Comparison of ENCODE assay signal across 10 mouse cellular contexts in genomic region chr2:131044354-131044852, GRCm38 (mm10). TPM values are rescaled to one million over a fixed set of nuclear protein-coding genes. Genes with fewer than 3 reads are reported as not detected.
A peak's percentile ranks its signal among the peaks of the same experiment; 100 is the strongest.
DNase-seq lines count a peak whose midpoint lies in the region; ATAC-seq and TF ChIP-seq lines count a peak whose summit lies in the region.
"Had no signal": no experiment of that assay in that cellular context is flagged by ENCODE, and none has a peak within 500 bp of the region (broad histone marks: within the 10 kb centered on the region; RNA-seq: fewer than 3 reads in every experiment).

No protein-coding gene starts in this region.

- no peak for TF ChIP-seq EP300 in heart, postnatal 0 days (IDR thresholded peaks at IDR 0.05; ENCODE audit: low read depth)
- no peak for TF ChIP-seq EP300 in stomach, postnatal 0 days (optimal IDR thresholded peaks at IDR 0.05)

- WGBS in heart, postnatal 0 days, result 16% methylated on average over 7 of the region's 7 CpGs
- 12% methylated on average over 7 of the region's 7 CpGs for WGBS in midbrain, embryonic 10.5 days
- 13% methylated on average over 7 of the region's 7 CpGs for WGBS in midbrain, embryonic 15.5 days
- WGBS in embryonic facial prominence, embryonic 13.5 days, result 9% methylated on average over 7 of the region's 7 CpGs
- WGBS in stomach, postnatal 0 days, result 5% methylated on average over 7 of the region's 7 CpGs

- peaks cover 19% of the 10 kb centered on the region for H3K4me1 ChIP-seq in heart, postnatal 0 days (ENCODE audit: control insufficient read depth, insufficient read depth)
- H3K4me1 ChIP-seq in midbrain, embryonic 10.5 days, result peaks cover 19% of the 10 kb centered on the region
- H3K4me1 ChIP-seq in midbrain, embryonic 15.5 days, result peaks cover 17% of the 10 kb centered on the region
- H3K4me1 ChIP-seq in embryonic facial prominence, embryonic 13.5 days, result peaks cover 32% of the 10 kb centered on the region
- H3K4me1 ChIP-seq in stomach, postnatal 0 days (replicated peaks; ENCODE audit: control insufficient read depth, insufficient read depth), result peaks cover 13% of the 10 kb centered on the region

- ATAC-seq in heart, postnatal 0 days (ENCODE audit: insufficient read depth, low read depth), result peak; percentile 21; the same call in 1 of the 2 replicates
- no peak for ATAC-seq in midbrain, embryonic 15.5 days (replicated peaks)
- no peak for ATAC-seq in embryonic facial prominence, embryonic 13.5 days (ENCODE audit: insufficient number of reproducible peaks, insufficient read depth, low FRiP score, low TSS enrichment, low read depth)
- no peak for ATAC-seq in stomach, postnatal 0 days (ENCODE audit: low FRiP score, low TSS enrichment)

- H3K27me3 ChIP-seq in heart, postnatal 0 days (ENCODE audit: control insufficient read depth, insufficient read depth, low read length), result peaks cover 39% of the 10 kb centered on the region
- H3K27me3 ChIP-seq in midbrain, embryonic 10.5 days (ENCODE audit: low read depth, poor library complexity, severe bottlenecking), result peaks cover 46% of the 10 kb centered on the region
- peaks cover 33% of the 10 kb centered on the region for H3K27me3 ChIP-seq in midbrain, embryonic 15.5 days (replicated peaks)
- H3K27me3 ChIP-seq in embryonic facial prominence, embryonic 13.5 days, result peaks cover 39% of the 10 kb centered on the region
- peaks cover 3% of the 10 kb centered on the region; the same call in 1 of the 2 replicates for H3K27me3 ChIP-seq in stomach, postnatal 0 days (ENCODE audit: control insufficient read depth, insufficient read depth, low read length)

- no peaks in the 10 kb centered on the region for H3K9me3 ChIP-seq in heart, postnatal 0 days (replicated peaks; ENCODE audit: control insufficient read depth, low read length)
- no peaks in the 10 kb centered on the region for H3K9me3 ChIP-seq in midbrain, embryonic 10.5 days (replicated peaks)
- H3K9me3 ChIP-seq in midbrain, embryonic 15.5 days, result no peaks in the 10 kb centered on the region
- H3K9me3 ChIP-seq in embryonic facial prominence, embryonic 13.5 days, result no peaks in the 10 kb centered on the region
- no peaks in the 10 kb centered on the region for H3K9me3 ChIP-seq in stomach, postnatal 0 days (ENCODE audit: control insufficient read depth, low read length)
- H3K9me3 ChIP-seq: G1E had no signal

- no peak overlapping the region for H3K4me3 ChIP-seq in heart, postnatal 0 days (ENCODE audit: low read depth, low read length)
- H3K4me3 ChIP-seq in midbrain, embryonic 10.5 days, result peak overlapping the region; percentile 34
- H3K4me3 ChIP-seq in midbrain, embryonic 15.5 days, result no peak overlapping the region
- no peak overlapping the region for H3K4me3 ChIP-seq in embryonic facial prominence, embryonic 13.5 days
- H3K4me3 ChIP-seq in stomach, postnatal 0 days (ENCODE audit: low read depth, low read length), result no peak overlapping the region

- H3K27ac ChIP-seq in heart, postnatal 0 days (ENCODE audit: low read depth), result no peak overlapping the region
- H3K27ac ChIP-seq in midbrain, embryonic 10.5 days (replicated peaks), result no peak overlapping the region
- H3K27ac ChIP-seq in midbrain, embryonic 15.5 days, result no peak overlapping the region
- H3K27ac ChIP-seq in embryonic facial prominence, embryonic 13.5 days, result no peak overlapping the region
- peak overlapping the region; percentile 67 for H3K27ac ChIP-seq in stomach, postnatal 0 days (replicated peaks)

- no peak overlapping the region for H3K4me2 ChIP-seq in heart, postnatal 0 days (ENCODE audit: low read depth, low read length)
- no peak overlapping the region; the same call in 1 of the 2 replicates for H3K4me2 ChIP-seq in midbrain, embryonic 15.5 days
- peak overlapping the region; percentile 33; the same call in 1 of the 2 replicates for H3K4me2 ChIP-seq in embryonic facial prominence, embryonic 13.5 days
- peak overlapping the region; percentile 17; the same call in 1 of the 2 replicates for H3K4me2 ChIP-seq in stomach, postnatal 0 days (replicated peaks; ENCODE audit: low read depth)

- H3K9ac ChIP-seq in heart, postnatal 0 days (replicated peaks; ENCODE audit: low read depth, low read length), result no peak overlapping the region
- H3K9ac ChIP-seq in midbrain, embryonic 15.5 days, result no peak overlapping the region
- no peak overlapping the region for H3K9ac ChIP-seq in embryonic facial prominence, embryonic 13.5 days
- H3K9ac ChIP-seq in stomach, postnatal 0 days (ENCODE audit: low read length), result no peak overlapping the region

- intact Hi-C loops in heart, postnatal 25 days (cut with DNase I), result no loop called here

- no peak for DNase-seq in heart, postnatal 0 days (ENCODE audit: low spot score)
- DNase-seq in heart, postnatal 25 days (ENCODE audit: low spot score), result no peak
- DNase-seq in midbrain, embryonic 10.5 days (ENCODE audit: low spot score), result no peak
- DNase-seq in stomach, postnatal 0 days (ENCODE audit: low spot score), result peak; percentile 35
- DNase-seq in gastrocnemius, postnatal 10 days, result no peak
- no peak for DNase-seq in adrenal gland, adult 2 months
- DNase-seq: layer of hippocampus, postnatal 36 days had no signal

- H3K36me3 ChIP-seq in heart, postnatal 0 days (replicated peaks; ENCODE audit: control insufficient read depth, insufficient read depth, low read length), result no peaks in the 10 kb centered on the region
- no peaks in the 10 kb centered on the region for H3K36me3 ChIP-seq in midbrain, embryonic 10.5 days
- H3K36me3 ChIP-seq in midbrain, embryonic 15.5 days (replicated peaks), result no peaks in the 10 kb centered on the region
- no peaks in the 10 kb centered on the region for H3K36me3 ChIP-seq in embryonic facial prominence, embryonic 13.5 days
- no peaks in the 10 kb centered on the region for H3K36me3 ChIP-seq in stomach, postnatal 0 days (ENCODE audit: control insufficient read depth, insufficient read depth, low read length)
- H3K36me3 ChIP-seq: G1E had no signal

- TF ChIP-seq CTCF in heart, postnatal 0 days (IDR thresholded peaks at IDR 0.05; ENCODE audit: low read depth), result peak; percentile 21
- peak; percentile 63 for TF ChIP-seq CTCF in stomach, postnatal 0 days (IDR thresholded peaks at IDR 0.05; ENCODE audit: low read depth)

RNA-seq across cellular contexts. Expression of gene Gfra4, which starts 1.5 kb away (rescaled TPM):
- total RNA-seq in heart, postnatal 0 days (2014; rRNA removed; ENCODE audit: low replicate concordance), result 0.19 and 10.7 TPM in 2 replicates
- polyA plus RNA-seq in heart, postnatal 0 days (2015; fragmentation: Nextera tagmentation; extraction: Ambion mirVana), result 2.2 and 2.9 TPM in 2 replicates
- 1 to 10 TPM; 6.6 to 7.0 TPM for total RNA-seq in heart, postnatal 25 days (2021)
- 3.6 and 3.7 TPM in 2 replicates for polyA plus RNA-seq in midbrain, embryonic 10.5 days (2016; fragmentation: Nextera tagmentation; extraction: Ambion mirVana)
- 39.4 and 43.1 TPM in 2 replicates for polyA plus RNA-seq in midbrain, embryonic 15.5 days (2015; fragmentation: Nextera tagmentation; extraction: Ambion mirVana)
- 35.4 and 42.7 TPM in 2 replicates for polyA plus RNA-seq in embryonic facial prominence, embryonic 13.5 days (2015; fragmentation: Nextera tagmentation; extraction: Ambion mirVana)
- polyA plus RNA-seq in stomach, postnatal 0 days (2015; fragmentation: Nextera tagmentation; extraction: Ambion mirVana), result 10.1 and 10.3 TPM in 2 replicates
- total RNA-seq in gastrocnemius, postnatal 10 days (2021), result 1 to 10 TPM; 4.5 to 8.6 TPM
- 1 to 10 TPM; 5.9 to 6.1 TPM for total RNA-seq in adrenal gland, adult 2 months (2021)
- 30.4 and 56.7 TPM in 2 replicates for polyA plus RNA-seq in adrenal gland, adult 2 months (2012; rRNA removed)
- total RNA-seq: G1E had no signal
- polyA plus RNA-seq: G1E had no signal

RNA-seq across cellular contexts. Expression of gene Adam33, which starts 19.2 kb away (rescaled TPM):
- 9.4 and 10.3 TPM in 2 replicates for total RNA-seq in heart, postnatal 0 days (2014; rRNA removed; ENCODE audit: low replicate concordance)
- 4.8 and 5.2 TPM in 2 replicates for polyA plus RNA-seq in heart, postnatal 0 days (2015; fragmentation: Nextera tagmentation; extraction: Ambion mirVana)
- 1 to 10 TPM in 1 of 2 experiments, under 1 TPM in 1; 0.99 to 2.3 TPM for total RNA-seq in heart, postnatal 25 days (2021)
- polyA plus RNA-seq in midbrain, embryonic 10.5 days (2016; fragmentation: Nextera tagmentation; extraction: Ambion mirVana), result 0.84 and 1.1 TPM in 2 replicates
- 1.3 and 2.1 TPM in 2 replicates for polyA plus RNA-seq in midbrain, embryonic 15.5 days (2015; fragmentation: Nextera tagmentation; extraction: Ambion mirVana)
- 30.0 and 31.9 TPM in 2 replicates for polyA plus RNA-seq in embryonic facial prominence, embryonic 13.5 days (2015; fragmentation: Nextera tagmentation; extraction: Ambion mirVana)
- 8.2 and 8.7 TPM in 2 replicates for polyA plus RNA-seq in stomach, postnatal 0 days (2015; fragmentation: Nextera tagmentation; extraction: Ambion mirVana)
- total RNA-seq in gastrocnemius, postnatal 10 days (2021), result 1 to 10 TPM; 3.7 to 5.9 TPM
- 1 to 10 TPM; 1.6 to 3.4 TPM for total RNA-seq in adrenal gland, adult 2 months (2021)
- 11.5 and 15.5 TPM in 2 replicates for polyA plus RNA-seq in adrenal gland, adult 2 months (2012; rRNA removed)
- polyA plus RNA-seq: G1E had no signal

RNA-seq across cellular contexts. Expression of gene Siglec1, which starts 42.2 kb away (rescaled TPM):
- total RNA-seq in heart, postnatal 0 days (2014; rRNA removed; ENCODE audit: low replicate concordance), result 2.2 and 3.4 TPM in 2 replicates
- polyA plus RNA-seq in heart, postnatal 0 days (2015; fragmentation: Nextera tagmentation; extraction: Ambion mirVana), result 0.20 and 0.27 TPM in 2 replicates
- total RNA-seq in heart, postnatal 25 days (2021), result 1 to 10 TPM; 1.6 to 2.2 TPM
- polyA plus RNA-seq in midbrain, embryonic 10.5 days (2016; fragmentation: Nextera tagmentation; extraction: Ambion mirVana), result 0.12 TPM in 2 replicates
- polyA plus RNA-seq in midbrain, embryonic 15.5 days (2015; fragmentation: Nextera tagmentation; extraction: Ambion mirVana), result 0.27 and 0.59 TPM in 2 replicates
- polyA plus RNA-seq in embryonic facial prominence, embryonic 13.5 days (2015; fragmentation: Nextera tagmentation; extraction: Ambion mirVana), result 0.07 and 0.18 TPM in 2 replicates
- 0.34 and 0.38 TPM in 2 replicates for polyA plus RNA-seq in stomach, postnatal 0 days (2015; fragmentation: Nextera tagmentation; extraction: Ambion mirVana)
- 1 to 10 TPM; 1.2 to 1.4 TPM for total RNA-seq in gastrocnemius, postnatal 10 days (2021)
- total RNA-seq in adrenal gland, adult 2 months (2021), result 1 to 10 TPM; 4.1 to 6.6 TPM
- polyA plus RNA-seq in adrenal gland, adult 2 months (2012; rRNA removed), result 17.9 and 19.8 TPM in 2 replicates
- polyA plus RNA-seq: G1E had no signal

Comparison
In these comparisons a context has a peak if more than half of its experiments do, and no peak if none do; other contexts are left out.
1. H3K4me2 ChIP-seq: peak in embryonic facial prominence, embryonic 13.5 days (single experiment) and stomach, postnatal 0 days (single experiment); none in heart, postnatal 0 days (single experiment) and midbrain, embryonic 15.5 days (single experiment).
2. RNA of gene Siglec1, which starts 42.2 kb away (polyA plus RNA-seq): 17.9 to 19.8 TPM in adrenal gland, adult 2 months; 0.34 to 0.38 TPM in stomach, postnatal 0 days, 0.27 to 0.59 TPM in midbrain, embryonic 15.5 days, 0.20 to 0.27 TPM in heart, postnatal 0 days, 0.12 TPM in midbrain, embryonic 10.5 days and 0.07 to 0.18 TPM in embryonic facial prominence, embryonic 13.5 days; every median in the first group is over 10 times any median in the second.